Mouse (Mus musculus) brain, embryonic 14.5 days (tissue): Measurements from ENCODE around the gene Apobec2.

ENCODE experiments used
- CTCF ChIP-seq: fragments of 200-500 bp; IDR thresholded peaks from 2 replicates; pipeline ENCODE4 v1.5.1; 2012; ENCODE audit warnings: inconsistent platforms, mild to moderate bottlenecking, moderate library complexity, borderline replicate concordance; ENCODE audit not compliant: insufficient read depth, insufficient read length; ENCODE audit errors: extremely low read depth
- POLR2A ChIP-seq: fragments of 200-500 bp; IDR thresholded peaks from 2 replicates; pipeline ENCODE4 v1.6.1; 2012; ENCODE audit warnings: mild to moderate bottlenecking, inconsistent platforms, borderline replicate concordance; ENCODE audit not compliant: poor library complexity, insufficient read depth, insufficient read length, severe bottlenecking; ENCODE audit errors: extremely low read depth

- TF ChIP-seq CTCF: 0 out of 2 replicates have a peak, but pooled peaks have one; percentile 1
- TF ChIP-seq POLR2A: no peak
Measured at GRCm38 (mm10) chr17:48437421-48437911, 4.7 kb upstream of the Apobec2 start.
